Mouse (Mus musculus) embryonic fibroblast, embryonic 13.5 days (primary cell): ENCODE data around the gene Abcc2.

ENCODE experiments used
- CTCF ChIP-seq: IDR thresholded peaks from 2 replicates; pipeline ENCODE4 v1.5.1; 2011; ENCODE audit warnings: mild to moderate bottlenecking, control low read depth, low read length, moderate library complexity, borderline replicate concordance; ENCODE audit not compliant: insufficient read depth
- POLR2A ChIP-seq: IDR thresholded peaks from 2 replicates; pipeline ENCODE4 v1.6.1; 2011; ENCODE audit warnings: low read depth, mild to moderate bottlenecking, control low read depth, low read length, moderate library complexity

GRCm38 (mm10) chr19:43775433-43775832 lies 6.6 kb upstream of the Abcc2 start:
- TF ChIP-seq CTCF (no peak), POLR2A (no peak)
